ENCODE assay signal across 8 mouse cellular contexts in the genomic region with DNA sequence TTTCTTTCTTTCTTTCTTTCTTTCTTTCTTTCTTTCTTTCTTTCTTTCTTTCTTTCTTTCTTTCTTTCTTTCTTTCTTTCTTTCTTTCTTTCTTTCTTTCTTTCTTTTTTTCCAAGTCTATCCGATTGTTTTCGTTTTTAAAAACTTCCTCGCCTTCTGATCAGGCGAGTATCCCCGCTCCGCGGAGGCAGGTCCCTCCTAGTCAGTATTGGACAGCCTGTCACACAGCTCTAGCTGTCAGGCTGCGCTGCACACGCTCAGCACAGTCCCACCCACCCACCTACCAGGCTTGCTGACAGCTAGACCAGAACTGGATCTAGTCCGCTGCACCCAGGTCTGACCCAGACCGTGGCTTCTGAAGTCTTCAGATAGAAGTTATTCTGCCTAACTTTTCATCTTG. TPM values are rescaled to one million over a fixed set of nuclear protein-coding genes. Genes with fewer than 3 reads are reported as not detected.
DNase-seq lines count a peak whose midpoint lies in the region; ATAC-seq lines count a peak whose summit lies in the region.

No protein-coding gene starts in this region.

- no peaks in the 10 kb centered on the region for H3K9me3 ChIP-seq in hindbrain, embryonic 14.5 days (ENCODE audit: control insufficient read depth, low read length)

- peak overlapping the region; percentile 56 for H3K9ac ChIP-seq in hindbrain, embryonic 14.5 days

- H3K36me3 ChIP-seq in hindbrain, embryonic 14.5 days (replicated peaks; ENCODE audit: control insufficient read depth, insufficient read depth), result peaks cover 5% of the 10 kb centered on the region

- 0% methylated on average over 11 of the region's 11 CpGs for WGBS in hindbrain, embryonic 14.5 days

- peak overlapping the region; percentile 69 for H3K4me2 ChIP-seq in hindbrain, embryonic 14.5 days (replicated peaks)

- H3K4me3 ChIP-seq in hindbrain, embryonic 14.5 days (replicated peaks; ENCODE audit: low read length), result peak overlapping the region; percentile 53

- DNase-seq in WW6 (ENCODE audit: low read depth, low spot score), result peak; percentile 16
- peak; percentile 70 to 74 for DNase-seq in cerebellum, postnatal 10 days
- peak; percentile 21 to 27 for DNase-seq in frontal cortex, postnatal 14 days (ENCODE audit: low spot score in 2 of 2)
- peak; percentile 60 for DNase-seq in hindbrain, embryonic 14.5 days (ENCODE audit: low spot score)
- DNase-seq in left cerebral cortex, adult 8-10 months (ENCODE audit: low spot score in 2 of 2), result peak; percentile 16 to 39
- peak; percentile 63 for DNase-seq in right cerebral cortex, postnatal 10 days (ENCODE audit: low spot score in 2 of 2)
- peak; percentile 59 for DNase-seq in yolk sac, embryonic 10.5 days (ENCODE audit: low spot score)

- H3K4me1 ChIP-seq in hindbrain, embryonic 14.5 days (replicated peaks; ENCODE audit: control insufficient read depth, insufficient read depth, low read length), result 0 out of 2 replicates have a peak, but pooled peaks cover 12% of the 10 kb centered on the region

- H3K27me3 ChIP-seq in hindbrain, embryonic 14.5 days (ENCODE audit: control insufficient read depth, insufficient read depth, low read length), result no peaks in the 10 kb centered on the region

- no peak overlapping the region; the same call in 1 of the 2 replicates for H3K27ac ChIP-seq in hindbrain, embryonic 14.5 days

- peak; percentile 91 for ATAC-seq in hindbrain, embryonic 14.5 days (ENCODE audit: low FRiP score)
- peak; percentile 80 for ATAC-seq in megakaryocyte, adult 5-6 weeks (ENCODE audit: poor library complexity, severe bottlenecking)

RNA-seq across cellular contexts. Expression of gene Zfp40, which starts 0.4 kb away (rescaled TPM):
- polyA plus RNA-seq in hindbrain, embryonic 14.5 days (2014; fragmentation: Nextera tagmentation; extraction: Ambion mirVana), result 28.0 and 36.0 TPM in 2 replicates
- total RNA-seq in left cerebral cortex, adult 8-10 months (2022), result 10 to 100 TPM; 18.5 to 23.4 (median 21.4) TPM
- total RNA-seq in megakaryocyte, adult 5-6 weeks (2015), result 7.3 and 10.8 TPM in 2 replicates
- 5.5 and 6.3 TPM in 2 replicates for total RNA-seq in megakaryocyte, adult 5-6 weeks (2017)

Comparison
In these comparisons a context has a peak if more than half of its experiments do, and no peak if none do; other contexts are left out.
1. DNase-seq: peak in every context shown above with its lines; median percentile 72 in cerebellum, postnatal 10 days; 63 in right cerebral cortex, postnatal 10 days; 60 in hindbrain, embryonic 14.5 days; 59 in yolk sac, embryonic 10.5 days; 28 in left cerebral cortex, adult 8-10 months; 24 in frontal cortex, postnatal 14 days; 16 in WW6.